Mouse (Mus musculus) hindbrain, embryonic 13.5 days (tissue): Measurements from ENCODE around the gene Slc25a35. TPM values are rescaled to one million over a fixed set of nuclear protein-coding genes. Genes with fewer than 3 reads are reported as not detected.
"Not testable (repeated sequence)": the region's sequence is repeated elsewhere in the genome, so short reads cannot be mapped to it uniquely, and the experiment has no call there.

Source experiments
- ATAC-seq: fragments of 200-750 bp; cut with Nextera tagmentation; 2 replicates; pipeline ENCODE4 v1.8.0; 2017; ENCODE audit warnings: moderate TSS enrichment; ENCODE audit not compliant: low FRiP score
- H3K27ac ChIP-seq: fragments of 300-500 bp; sonication (generic); 2 replicates; pipeline ENCODE4 v1.5.1; 2015; ENCODE audit warnings: inconsistent platforms, mild to moderate bottlenecking, moderate library complexity
- H3K27me3 ChIP-seq: fragments of 300-500 bp; sonication (generic); 2 replicates; pipeline ENCODE4 v1.6.1; 2015; ENCODE audit warnings: mild to moderate bottlenecking, inconsistent platforms
- H3K36me3 ChIP-seq: fragments of 300-500 bp; sonication (generic); 2 replicates; pipeline ENCODE4 v1.6.1; 2015; ENCODE audit warnings: mild to moderate bottlenecking, inconsistent platforms
- H3K4me1 ChIP-seq: fragments of 300-500 bp; sonication (generic); replicated peaks from 2 replicates; pipeline ENCODE4 v1.6.1; 2015; ENCODE audit warnings: inconsistent platforms
- H3K4me2 ChIP-seq: fragments of 300-500 bp; sonication (generic); 2 replicates; pipeline ENCODE4 v1.6.1; 2015; ENCODE audit warnings: inconsistent platforms, mild to moderate bottlenecking, moderate library complexity
- H3K4me3 ChIP-seq: fragments of 300-500 bp; sonication (generic); 2 replicates; pipeline ENCODE4 v1.5.1; 2015; ENCODE audit warnings: mild to moderate bottlenecking, inconsistent platforms
- H3K9ac ChIP-seq: fragments of 300-500 bp; sonication (generic); 2 replicates; pipeline ENCODE4 v1.6.1; 2015; ENCODE audit warnings: mild to moderate bottlenecking, inconsistent platforms
- H3K9me3 ChIP-seq: fragments of 300-500 bp; sonication (generic); 2 replicates; pipeline ENCODE4 v1.6.1; 2016; ENCODE audit warnings: inconsistent platforms
- WGBS: fragments of 180-500 bp; shearing (Covaris S2); methylation state at CpG from one replicate; pipeline ENCODE4 v1.1.7; 2015; 5-methylcytosine and 5-hydroxymethylcytosine counted together
- polyA plus RNA-seq: library from polyadenylated mRNA; unstranded; fragments of >200 nt; fragmentation: Nextera tagmentation; extraction: Ambion mirVana; gene quantifications from 2 replicates; pipeline ENCODE4 v1.2.1, GENCODE M21; 2015

The Slc25a35 gene
- polyA plus RNA-seq, 1 experiment from 2014 or later: 1.5 TPM

DNA sequence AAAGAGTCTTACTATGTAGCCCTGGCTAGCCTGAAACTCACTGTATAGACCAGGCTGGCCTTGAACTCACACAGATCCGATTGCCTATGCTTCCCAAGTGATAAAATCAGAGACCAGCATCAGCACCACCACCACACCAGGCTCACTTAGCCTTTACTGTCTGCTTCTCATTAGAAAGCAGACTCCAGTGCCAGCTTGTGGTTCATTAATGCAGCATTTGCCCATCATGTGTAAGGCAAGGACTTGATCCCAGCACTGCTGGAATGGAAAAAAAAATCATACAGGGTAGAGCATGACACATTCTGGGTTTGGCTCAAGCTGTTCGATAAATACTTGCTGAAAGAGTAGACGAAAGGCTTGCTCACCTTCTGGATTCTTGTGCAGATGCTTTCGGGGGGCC is 21.9 kb upstream of the Slc25a35 start:
- ATAC-seq: no peak
- WGBS: 89% methylated on average over 4 of the region's 4 CpGs
- Histone ChIP-seq H3K36me3 (peaks cover 9% of the 10 kb centered on the region; the same call in 1 of the 2 replicates), H3K4me1 (peaks cover 13% of the 10 kb centered on the region), H3K4me3 (peak overlapping the region; percentile 46), H3K27me3 (peaks cover 22% of the 10 kb centered on the region; the same call in 1 of the 2 replicates), H3K4me2 (peak overlapping the region; percentile 54), H3K27ac (no peak overlapping the region), H3K9ac (no peak overlapping the region), H3K9me3 (no peaks in the 10 kb centered on the region)

DNA sequence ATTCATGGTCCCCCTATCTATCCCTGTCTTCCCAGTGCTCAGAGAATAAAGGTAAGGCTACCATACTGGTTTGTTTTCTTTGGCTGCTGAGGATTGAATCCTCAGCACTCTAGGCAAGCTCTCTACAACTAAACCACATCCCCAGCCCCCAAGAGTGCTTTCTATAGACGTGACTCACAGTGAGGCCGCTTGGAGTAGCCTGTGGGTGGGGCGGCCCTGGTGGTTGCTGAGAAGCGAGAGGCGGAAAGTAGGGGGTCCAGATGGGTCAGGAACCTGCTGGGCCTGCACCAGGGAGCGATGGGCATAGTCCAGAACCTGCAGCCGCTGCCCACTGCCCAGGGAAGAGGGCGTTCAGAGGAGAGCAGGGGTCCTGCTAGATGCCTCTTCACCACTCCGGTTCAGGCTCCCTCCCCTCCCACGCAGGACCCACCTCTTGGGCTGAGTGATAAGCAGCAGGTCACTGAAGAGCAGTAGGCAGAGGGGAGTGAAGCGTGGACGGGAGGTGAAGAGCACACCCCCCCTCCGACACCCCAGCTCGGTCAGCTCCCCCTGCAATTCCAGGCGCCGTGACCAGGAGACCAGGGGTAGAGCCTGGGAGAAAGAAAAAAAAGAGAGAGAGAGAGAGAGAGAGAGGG is 21.0 kb upstream of the Slc25a35 start:
- ATAC-seq: peak; percentile 72
- Histone ChIP-seq H3K4me2 (peak overlapping the region; percentile 54), H3K4me1 (peaks cover 10% of the 10 kb centered on the region), H3K36me3 (peaks cover 9% of the 10 kb centered on the region; the same call in 1 of the 2 replicates), H3K9ac (peak overlapping the region; percentile 75), H3K27ac (peak overlapping the region; percentile 89), H3K9me3 (no peaks in the 10 kb centered on the region), H3K27me3 (peaks cover 31% of the 10 kb centered on the region), H3K4me3 (peak overlapping the region; percentile 46)
- WGBS: 6% methylated on average over 14 of the region's 16 CpGs

- peak; percentile 88 for ATAC-seq
- Histone ChIP-seq H3K9ac (peak overlapping the region; percentile 71), H3K9me3 (no peaks in the 10 kb centered on the region), H3K27me3 (peaks cover 33% of the 10 kb centered on the region), H3K4me2 (peak overlapping the region; percentile 54), H3K36me3 (peaks cover 9% of the 10 kb centered on the region; the same call in 1 of the 2 replicates), H3K4me3 (peak overlapping the region; percentile 46), H3K4me1 (peaks cover 10% of the 10 kb centered on the region), H3K27ac (peak overlapping the region; percentile 89)
- 13% methylated on average over 12 of the region's 12 CpGs for WGBS
Measured at GRCm38 (mm10) chr11:68947542-68947993, 20.4 kb upstream of the Slc25a35 start.

- Histone ChIP-seq H3K27ac (no peak overlapping the region), H3K9ac (no peak overlapping the region), H3K4me3 (no peak overlapping the region), H3K4me2 (peak overlapping the region; percentile 56), H3K27me3 (peaks cover 77% of the 10 kb centered on the region), H3K9me3 (no peaks in the 10 kb centered on the region), H3K4me1 (peaks cover 11% of the 10 kb centered on the region), H3K36me3 (no peaks in the 10 kb centered on the region)
- WGBS: 5% methylated on average over 13 of the region's 13 CpGs
- ATAC-seq: no peak
Measured at GRCm38 (mm10) chr11:68953903-68954302, 14.0 kb upstream of the Slc25a35 start.

DNA sequence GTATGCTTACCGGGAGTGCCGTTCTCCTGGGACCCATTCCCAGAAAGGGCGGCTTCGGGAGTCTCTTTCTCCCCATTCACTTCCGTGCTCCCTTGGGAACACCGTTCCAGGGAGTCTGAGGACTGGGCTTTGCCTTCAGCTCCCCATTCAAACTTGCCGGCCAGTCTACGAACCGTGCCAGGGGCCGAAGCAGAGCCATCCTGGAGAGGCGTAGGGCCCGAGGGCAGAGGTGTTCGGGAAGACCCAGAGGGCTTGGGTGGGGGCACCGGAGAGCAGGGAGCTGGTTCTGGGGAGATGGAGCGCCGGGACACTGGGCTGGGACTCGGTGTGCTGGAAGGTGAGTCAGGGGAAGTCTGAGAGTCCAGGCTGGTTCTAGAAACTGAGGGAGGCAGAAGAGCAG is 13.5 kb upstream of the Slc25a35 start:
- peaks cover 76% of the 10 kb centered on the region for H3K27me3 ChIP-seq
- 3% methylated on average over 17 of the region's 17 CpGs for WGBS
- H3K9me3 ChIP-seq: no peaks in the 10 kb centered on the region
- H3K27ac ChIP-seq: no peak overlapping the region
- H3K9ac ChIP-seq: peak overlapping the region; percentile 66
- peak overlapping the region; percentile 35 for H3K4me3 ChIP-seq
- no peaks in the 10 kb centered on the region for H3K36me3 ChIP-seq
- H3K4me1 ChIP-seq: peaks cover 11% of the 10 kb centered on the region
- H3K4me2 ChIP-seq: peak overlapping the region; percentile 56
- no peak for ATAC-seq

DNA sequence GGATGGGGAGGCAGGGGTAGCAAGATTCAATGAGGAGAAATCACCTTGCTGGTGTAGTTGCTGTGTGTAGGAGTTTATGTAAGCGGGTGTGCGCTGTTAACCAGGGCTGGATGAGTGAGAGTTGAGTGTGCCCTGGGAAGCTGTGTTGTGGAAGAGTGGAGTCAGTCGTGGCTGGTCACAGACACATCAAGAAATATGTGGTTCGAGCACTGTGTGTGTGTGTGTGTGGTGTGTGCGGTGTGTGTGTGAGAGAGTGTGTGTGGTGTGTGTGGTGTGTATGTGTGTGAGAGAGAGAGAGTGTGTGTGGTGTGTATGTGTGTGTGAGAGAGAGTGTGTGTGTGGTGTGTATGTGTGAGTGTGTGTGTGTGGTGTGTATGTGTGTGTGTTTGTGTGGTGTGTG is 12.5 kb upstream of the Slc25a35 start:
- Histone ChIP-seq H3K36me3 (no peaks in the 10 kb centered on the region), H3K9ac (no peak overlapping the region), H3K9me3 (no peaks in the 10 kb centered on the region), H3K4me3 (no peak overlapping the region), H3K4me1 (peaks cover 11% of the 10 kb centered on the region), H3K27me3 (peaks cover 72% of the 10 kb centered on the region), H3K4me2 (peak overlapping the region; percentile 56), H3K27ac (no peak overlapping the region)
- no peak for ATAC-seq
- WGBS: 70% methylated on average over 5 of the region's 5 CpGs

GRCm38 (mm10) chr11:68956107-68956506 is 11.8 kb upstream of the Slc25a35 start:
- peak overlapping the region; percentile 11; the same call in 1 of the 2 replicates for H3K4me2 ChIP-seq
- H3K27ac ChIP-seq: no peak overlapping the region
- H3K9me3 ChIP-seq: no peaks in the 10 kb centered on the region
- no peak overlapping the region for H3K4me3 ChIP-seq
- no peaks in the 10 kb centered on the region for H3K36me3 ChIP-seq
- H3K9ac ChIP-seq: no peak overlapping the region
- H3K27me3 ChIP-seq: peaks cover 68% of the 10 kb centered on the region
- H3K4me1 ChIP-seq: peaks cover 11% of the 10 kb centered on the region
- 53% methylated on average over 3 of the region's 3 CpGs for WGBS
- ATAC-seq: no peak

GRCm38 (mm10) chr11:68956697-68957096 is 11.2 kb upstream of the Slc25a35 start:
- peaks cover 62% of the 10 kb centered on the region for H3K27me3 ChIP-seq

GRCm38 (mm10) chr11:68957308-68957707 is 10.6 kb upstream of the Slc25a35 start, which contains the start of gene Arhgef15:
Gene Arhgef15 (minus strand): TSS chr11:68957480.
- ATAC-seq: no peak
- H3K36me3 ChIP-seq: no peaks in the 10 kb centered on the region
- H3K4me1 ChIP-seq: peaks cover 11% of the 10 kb centered on the region
- 0 out of 2 replicates have a peak within 1 kb of the TSS, but pooled peaks have one; percentile 12 for H3K4me3 ChIP-seq
- H3K4me2 ChIP-seq: peak within 1 kb of the TSS; percentile 11; the same call in 1 of the 2 replicates
- WGBS: 34% methylated on average over 8 of the region's 8 CpGs
- peaks cover 58% of the 10 kb centered on the region for H3K27me3 ChIP-seq
- no peak within 1 kb of the TSS for H3K9ac ChIP-seq
- H3K27ac ChIP-seq: no peak within 1 kb of the TSS
- no peaks in the 10 kb centered on the region for H3K9me3 ChIP-seq

More at GRCm38 (mm10) chr11:68956697-68957096, 11.2 kb upstream of the Slc25a35 start:
- H3K36me3 ChIP-seq: no peaks in the 10 kb centered on the region
- 0 out of 2 replicates have a peak overlapping the region, but pooled peaks have one; percentile 12 for H3K4me3 ChIP-seq
- peaks cover 11% of the 10 kb centered on the region for H3K4me1 ChIP-seq
- no peak overlapping the region for H3K27ac ChIP-seq
- H3K9me3 ChIP-seq: no peaks in the 10 kb centered on the region
- H3K4me2 ChIP-seq: no peak overlapping the region
- H3K9ac ChIP-seq: no peak overlapping the region
- 33% methylated on average over 13 of the region's 13 CpGs for WGBS
- no peak for ATAC-seq

GRCm38 (mm10) chr11:68957971-68958370 is 10.0 kb upstream of the Slc25a35 start:
- Histone ChIP-seq H3K27me3 (peaks cover 58% of the 10 kb centered on the region), H3K36me3 (no peaks in the 10 kb centered on the region), H3K27ac (no peak overlapping the region), H3K9ac (no peak overlapping the region), H3K4me1 (peaks cover 11% of the 10 kb centered on the region), H3K4me3 (no peak overlapping the region), H3K4me2 (no peak overlapping the region), H3K9me3 (no peaks in the 10 kb centered on the region)
- WGBS: 95% methylated on average over 1 of the region's 1 CpGs
- ATAC-seq: no peak

DNA sequence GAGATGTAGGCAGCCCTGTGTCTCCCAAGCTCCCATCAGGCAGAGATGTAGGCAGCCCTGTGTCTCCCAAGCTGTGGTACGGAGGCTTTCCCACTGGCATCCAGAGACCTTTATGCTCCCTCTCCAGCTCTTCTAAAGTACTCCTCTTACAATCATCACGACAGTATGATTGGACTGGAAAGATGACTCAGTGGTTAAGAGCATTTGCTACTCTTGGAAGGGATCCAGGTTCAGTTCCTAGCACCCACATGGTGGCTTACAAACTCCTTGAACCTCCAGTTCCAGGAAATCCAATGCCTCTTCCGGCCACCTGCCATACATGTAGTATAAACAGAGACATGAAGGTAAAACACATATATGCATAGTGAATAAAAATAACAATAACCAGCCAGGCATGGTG is 6.3 kb upstream of the Slc25a35 start:
- 75% methylated on average over 3 of the region's 3 CpGs for WGBS
- no peak overlapping the region for H3K9ac ChIP-seq
- H3K9me3 ChIP-seq: no peaks in the 10 kb centered on the region
- no peak overlapping the region for H3K4me3 ChIP-seq
- H3K4me2 ChIP-seq: no peak overlapping the region
- H3K36me3 ChIP-seq: no peaks in the 10 kb centered on the region
- peaks cover 28% of the 10 kb centered on the region for H3K27me3 ChIP-seq
- no peak for ATAC-seq
- H3K4me1 ChIP-seq: no peaks in the 10 kb centered on the region
- no peak overlapping the region for H3K27ac ChIP-seq

GRCm38 (mm10) chr11:68962159-68962558 is 5.8 kb upstream of the Slc25a35 start:
- not testable (repeated sequence) for H3K27ac ChIP-seq, H3K36me3 ChIP-seq, H3K9ac ChIP-seq, H3K9me3 ChIP-seq, H3K4me2 ChIP-seq, ATAC-seq, H3K4me1 ChIP-seq, H3K4me3 ChIP-seq
- WGBS: 29% methylated on average over 11 of the region's 11 CpGs
- H3K27me3 ChIP-seq: peaks cover 24% of the 10 kb centered on the region

DNA sequence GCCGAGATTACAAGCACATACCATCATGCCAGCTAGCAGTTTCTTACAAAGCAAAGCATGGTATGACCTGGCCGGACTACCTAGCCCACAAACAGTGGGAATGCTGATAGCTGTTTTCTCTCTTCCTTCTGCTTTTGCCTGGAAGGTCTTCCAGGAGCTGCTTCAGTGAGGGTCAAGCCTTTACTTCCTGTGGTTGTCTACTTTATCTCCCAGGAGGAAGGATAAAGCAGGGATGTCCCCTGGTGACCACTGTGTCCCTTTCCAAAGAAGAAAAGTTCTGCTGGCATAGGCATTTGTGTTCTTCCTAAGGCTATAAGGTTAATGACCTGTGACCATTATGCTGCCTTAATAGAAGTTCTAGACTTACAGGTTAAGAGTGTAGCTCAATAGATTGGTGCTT is 4.5 kb upstream of the Slc25a35 start:
- no peak overlapping the region for H3K27ac ChIP-seq
- H3K4me1 ChIP-seq: peaks cover 13% of the 10 kb centered on the region
- WGBS: 82% methylated on average over 2 of the region's 2 CpGs
- H3K36me3 ChIP-seq: no peaks in the 10 kb centered on the region
- ATAC-seq: no peak
- H3K4me2 ChIP-seq: no peak overlapping the region
- H3K9ac ChIP-seq: no peak overlapping the region
- H3K27me3 ChIP-seq: peaks cover 15% of the 10 kb centered on the region
- no peaks in the 10 kb centered on the region for H3K9me3 ChIP-seq
- no peak overlapping the region for H3K4me3 ChIP-seq
